Mouse (Mus musculus) midbrain, embryonic 11.5 days (tissue): ENCODE data around the gene Fes. TPM values are rescaled to one million over a fixed set of nuclear protein-coding genes. Genes with fewer than 3 reads are reported as not detected.
A peak's percentile ranks its signal among the peaks of the same experiment; 100 is the strongest.

Experiments used
- ATAC-seq: fragments of 200-750 bp; cut with Nextera tagmentation; 2 replicates; pipeline ENCODE4 v1.8.0; 2017; ENCODE audit warnings: moderate TSS enrichment, moderate library complexity; ENCODE audit not compliant: low FRiP score
- DNase-seq: peaks from one replicate; pipeline ENCODE4 v3.0.0; 2015; ENCODE audit warnings: low spot score; ENCODE audit errors: missing footprints
- H3K27ac ChIP-seq: fragments of 300-500 bp; sonication (generic); 2 replicates; pipeline ENCODE4 v1.5.1; 2014; ENCODE audit warnings: low read depth, low read length
- H3K27me3 ChIP-seq: fragments of 300-500 bp; sonication (generic); 2 replicates; pipeline ENCODE4 v1.6.1; 2014; ENCODE audit warnings: mild to moderate bottlenecking, low read length, moderate library complexity, mixed read lengths; ENCODE audit not compliant: control insufficient read depth, insufficient read depth
- H3K36me3 ChIP-seq: fragments of 300-500 bp; sonication (generic); 2 replicates; pipeline ENCODE4 v1.6.1; 2014; ENCODE audit warnings: mild to moderate bottlenecking, low read length, moderate library complexity, mixed read lengths; ENCODE audit not compliant: control insufficient read depth, insufficient read depth
- H3K4me1 ChIP-seq: fragments of 300-500 bp; sonication (generic); 2 replicates; pipeline ENCODE4 v1.6.1; 2014; ENCODE audit warnings: low read length; ENCODE audit not compliant: control insufficient read depth, insufficient read depth
- H3K4me2 ChIP-seq: fragments of 300-500 bp; sonication (generic); 2 replicates; pipeline ENCODE4 v1.6.1; 2014; ENCODE audit warnings: mild to moderate bottlenecking, moderate library complexity
- H3K4me3 ChIP-seq: fragments of 300-500 bp; sonication (generic); 2 replicates; pipeline ENCODE4 v1.5.1; 2014; ENCODE audit warnings: low read depth, low read length
- H3K9ac ChIP-seq: fragments of 300-500 bp; sonication (generic); 2 replicates; pipeline ENCODE4 v1.6.1; 2014; ENCODE audit warnings: low read length
- H3K9me3 ChIP-seq: fragments of 300-500 bp; sonication (generic); 2 replicates; pipeline ENCODE4 v1.6.1; 2016; ENCODE audit warnings: low read length; ENCODE audit not compliant: control insufficient read depth
- WGBS: fragments of 180-500 bp; shearing (Covaris S2); extraction: QIAGEN DNeasy Blood & Tissue Kit; methylation state at CpG from one replicate; pipeline ENCODE4 v1.1.7; 2014; 5-methylcytosine and 5-hydroxymethylcytosine counted together
- polyA plus RNA-seq: library from polyadenylated mRNA; unstranded; fragments of >200 nt; fragmentation: Nextera tagmentation; extraction: Ambion mirVana; gene quantifications from 2 replicates; pipeline ENCODE4 v1.2.1, GENCODE M21; 2014

Gene Fes
- polyA plus RNA-seq, 1 experiment from 2014 or later, result 7.6 TPM

DNA sequence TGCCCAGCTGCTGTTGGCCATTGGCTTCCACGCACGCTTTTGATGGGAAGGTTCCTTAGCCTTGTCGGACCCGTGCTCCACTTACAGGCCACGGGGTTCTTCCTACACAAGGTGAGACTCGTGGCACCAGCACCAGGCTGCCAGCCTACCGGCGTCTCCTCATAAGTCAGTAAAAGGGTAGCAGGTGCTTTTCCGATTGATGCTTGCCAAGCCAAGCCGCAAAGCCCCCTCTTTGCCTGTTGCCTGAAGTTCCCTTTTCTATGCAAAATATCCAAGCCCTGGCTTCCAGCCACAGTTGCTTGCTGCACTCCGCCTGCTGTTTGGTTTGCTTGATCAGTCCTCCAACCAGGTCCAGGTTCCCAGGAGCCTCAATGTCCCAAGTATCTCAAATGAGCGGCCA, 13.9 kb downstream of the Fes start:
- Histone ChIP-seq H3K4me2 (no peak overlapping the region), H3K4me1 (peaks cover 11% of the 10 kb centered on the region), H3K4me3 (no peak overlapping the region), H3K9ac (no peak overlapping the region), H3K27ac (no peak overlapping the region), H3K27me3 (no peaks in the 10 kb centered on the region), H3K9me3 (no peaks in the 10 kb centered on the region), H3K36me3 (no peaks in the 10 kb centered on the region)
- ATAC-seq (no peak), DNase-seq (no peak)
- 80% methylated on average over 12 of the region's 12 CpGs for WGBS

DNA sequence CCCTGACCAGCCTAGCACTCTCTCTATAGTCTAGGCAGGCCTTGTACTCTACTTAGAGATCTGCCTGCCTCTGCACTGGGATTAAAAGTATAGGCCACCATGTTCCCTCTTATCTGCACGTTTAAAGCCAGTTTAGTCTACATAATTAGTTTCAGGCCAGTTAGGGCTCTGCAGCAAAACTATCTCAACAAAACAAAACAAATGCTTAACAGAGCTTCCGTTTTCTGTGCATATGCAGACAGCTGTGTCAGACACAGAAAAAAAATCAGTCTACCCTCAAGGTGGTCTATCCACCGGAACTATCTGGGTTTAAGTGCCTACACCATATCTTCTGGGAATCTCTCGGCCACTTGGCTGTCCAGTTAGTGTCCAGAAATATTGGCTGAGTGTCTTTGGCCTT, 14.4 kb downstream of the Fes start:
- Histone ChIP-seq H3K4me2 (no peak overlapping the region), H3K9ac (no peak overlapping the region), H3K9me3 (no peaks in the 10 kb centered on the region), H3K4me3 (no peak overlapping the region), H3K27ac (no peak overlapping the region), H3K36me3 (peaks cover 1% of the 10 kb centered on the region; the same call in 1 of the 2 replicates), H3K4me1 (peaks cover 11% of the 10 kb centered on the region), H3K27me3 (no peaks in the 10 kb centered on the region)
- 77% methylated on average over 4 of the region's 4 CpGs for WGBS
- ATAC-seq (no peak), DNase-seq (no peak)

DNA sequence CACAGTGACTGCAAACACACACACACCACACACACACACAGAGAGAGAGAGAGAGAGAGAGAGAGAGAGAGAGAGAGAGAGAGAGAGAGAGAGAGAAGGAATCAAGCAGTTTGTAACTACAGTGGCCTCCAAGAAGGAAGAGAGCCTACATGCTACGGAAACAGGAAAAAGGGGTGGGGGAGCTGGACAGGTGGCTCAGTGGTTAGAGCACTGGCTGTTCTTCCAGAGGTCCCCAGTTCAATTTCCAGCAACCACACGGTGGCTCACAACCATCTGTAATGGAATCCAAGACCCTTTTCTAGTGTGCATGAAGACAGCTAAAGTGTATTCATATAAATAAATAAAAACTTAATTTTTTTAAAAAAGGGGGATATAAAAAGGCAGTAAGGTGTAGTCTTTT, 15.1 kb downstream of the Fes start:
- Histone ChIP-seq H3K36me3 (peaks cover 3% of the 10 kb centered on the region; the same call in 1 of the 2 replicates), H3K4me2 (no peak overlapping the region), H3K4me1 (peaks cover 11% of the 10 kb centered on the region), H3K9me3 (no peaks in the 10 kb centered on the region), H3K9ac (no peak overlapping the region), H3K27me3 (no peaks in the 10 kb centered on the region), H3K27ac (no peak overlapping the region), H3K4me3 (no peak overlapping the region)
- 57% methylated on average over 2 of the region's 2 CpGs for WGBS
- ATAC-seq, result no peak
- DNase-seq, result no peak

DNA sequence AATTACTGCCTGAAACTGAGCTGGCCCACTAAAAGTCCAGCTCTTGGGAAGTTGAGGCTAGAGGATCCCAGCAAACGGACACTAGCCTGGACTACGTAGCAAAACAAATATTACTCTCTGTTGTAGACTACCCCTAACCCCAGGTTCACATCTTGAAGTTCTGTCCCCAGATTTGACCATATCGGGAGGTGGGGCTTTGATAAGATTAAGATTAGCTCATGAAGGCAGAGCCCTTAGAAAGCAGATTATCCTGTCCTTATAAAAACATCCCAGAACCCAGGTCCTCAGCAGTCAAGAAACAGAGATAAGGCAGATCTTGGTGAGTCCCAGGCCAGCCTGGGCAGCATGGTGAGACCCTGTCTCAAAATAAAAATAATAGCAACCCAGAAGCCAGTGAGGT, 15.6 kb downstream of the Fes start:
- 86% methylated on average over 3 of the region's 3 CpGs for WGBS
- DNase-seq (no peak), ATAC-seq (no peak)
- Histone ChIP-seq H3K4me3 (no peak overlapping the region), H3K4me2 (no peak overlapping the region), H3K9me3 (no peaks in the 10 kb centered on the region), H3K27ac (no peak overlapping the region), H3K4me1 (peaks cover 11% of the 10 kb centered on the region), H3K36me3 (peaks cover 5% of the 10 kb centered on the region; the same call in 1 of the 2 replicates), H3K9ac (no peak overlapping the region), H3K27me3 (no peaks in the 10 kb centered on the region)

DNA sequence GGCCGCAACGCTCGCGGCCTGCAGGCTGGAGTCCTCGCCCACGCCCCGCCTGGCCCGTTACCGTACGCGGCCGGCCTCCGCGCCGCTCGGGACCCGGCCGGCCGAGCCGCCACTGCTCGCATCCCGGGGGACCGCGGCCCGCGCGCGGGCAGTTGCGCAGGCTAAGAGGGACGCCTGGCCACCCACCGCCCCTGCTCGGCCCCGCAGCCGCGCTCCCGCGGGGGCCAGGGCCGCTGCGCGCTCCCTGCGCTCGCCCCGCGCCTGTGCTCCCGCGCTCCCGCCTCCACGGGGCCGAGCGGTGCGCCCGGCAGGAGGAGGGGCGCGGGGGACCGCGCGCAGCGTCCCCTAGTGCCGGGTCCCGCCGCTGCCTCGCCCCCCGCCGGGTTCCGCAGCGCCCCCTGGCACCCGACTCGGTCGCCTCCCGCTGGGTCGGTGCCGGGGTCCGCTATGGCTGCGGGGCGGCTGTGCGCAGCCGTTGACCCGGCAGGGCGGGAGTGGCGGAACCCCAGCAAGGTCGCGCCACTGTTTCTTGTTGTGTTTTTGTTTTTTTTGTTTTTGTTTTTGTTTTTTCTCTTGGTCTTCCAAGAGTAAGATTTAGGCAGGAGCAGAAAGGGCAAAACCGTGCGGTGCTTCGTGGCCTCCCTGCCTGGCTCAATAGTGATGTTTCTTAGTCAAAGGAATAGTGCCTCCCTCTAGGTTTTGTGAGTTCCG, 16.6 kb downstream of the Fes start, which contains the start of gene Man2a2:
Gene Man2a2, minus strand, starts transcription at position 335 of the 711 bp plus-strand sequence.
- WGBS, result under 1% methylated on average over 73 of the region's 86 CpGs
- Histone ChIP-seq H3K9me3 (no peaks in the 10 kb centered on the region), H3K4me2 (peak within 1 kb of the TSS; percentile 58), H3K27ac (peak within 1 kb of the TSS; percentile 30; the same call in 1 of the 2 replicates), H3K4me3 (peak within 1 kb of the TSS; percentile 86), H3K9ac (peak within 1 kb of the TSS; percentile 84), H3K27me3 (no peaks in the 10 kb centered on the region), H3K4me1 (peaks cover 11% of the 10 kb centered on the region), H3K36me3 (peaks cover 5% of the 10 kb centered on the region; the same call in 1 of the 2 replicates)
- peak; percentile 98 for DNase-seq
- ATAC-seq, result peak; percentile 87

DNA sequence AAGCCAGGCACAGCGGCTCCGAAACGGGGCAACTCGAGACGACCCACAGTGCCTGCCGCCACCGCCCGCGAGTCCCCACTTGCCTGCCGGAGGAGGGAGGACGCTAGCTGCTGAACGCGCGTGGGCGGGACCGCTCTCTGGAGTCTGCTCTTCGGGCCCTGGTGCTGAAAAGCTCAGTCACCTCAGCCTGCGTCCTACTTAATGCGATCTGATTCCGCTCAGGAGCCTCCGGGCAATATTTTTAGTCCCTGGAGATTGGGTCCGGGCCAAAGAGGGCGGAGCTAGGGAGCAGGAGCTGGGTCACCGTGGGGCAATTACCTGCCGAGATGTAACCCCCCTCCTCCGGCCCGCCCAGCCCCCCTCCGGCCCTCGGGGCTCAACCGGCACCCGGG, 17.1 kb downstream of the Fes start:
- no peaks in the 10 kb centered on the region for H3K27me3 ChIP-seq
- H3K9me3 ChIP-seq, result no peaks in the 10 kb centered on the region
- peak overlapping the region; percentile 58 for H3K4me2 ChIP-seq
- peak overlapping the region; percentile 84 for H3K9ac ChIP-seq
- H3K27ac ChIP-seq, result peak overlapping the region; percentile 30; the same call in 1 of the 2 replicates
- H3K36me3 ChIP-seq, result peaks cover 5% of the 10 kb centered on the region; the same call in 1 of the 2 replicates
- H3K4me3 ChIP-seq, result peak overlapping the region; percentile 86
- peaks cover 11% of the 10 kb centered on the region for H3K4me1 ChIP-seq
- DNase-seq (peak; percentile 96), ATAC-seq (peak; percentile 52)
- WGBS, result under 1% methylated on average over 31 of the region's 31 CpGs

DNA sequence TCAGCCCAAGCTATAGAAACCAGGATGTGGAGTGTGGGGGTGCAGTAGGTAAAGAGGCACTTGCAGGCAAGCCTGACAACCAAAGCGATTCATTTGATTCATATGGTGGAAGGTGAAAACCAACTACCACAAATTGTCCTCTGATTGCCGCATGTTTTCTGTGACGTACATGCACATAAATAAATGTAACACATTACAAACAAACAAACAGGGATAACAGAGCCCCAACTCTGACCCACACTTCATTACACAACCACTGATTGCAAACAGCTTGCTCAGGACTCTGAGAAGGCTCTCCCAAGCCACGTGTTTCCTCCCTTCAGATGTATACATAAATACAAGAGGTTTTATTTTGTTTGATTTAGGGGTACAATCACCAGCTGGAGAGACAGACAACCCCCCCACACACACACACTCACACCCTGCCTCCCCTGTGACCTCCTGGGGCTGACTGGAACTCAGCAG, 17.7 kb downstream of the Fes start:
- 64% methylated on average over 4 of the region's 4 CpGs for WGBS
- peaks cover 5% of the 10 kb centered on the region; the same call in 1 of the 2 replicates for H3K36me3 ChIP-seq
- H3K4me2 ChIP-seq, result peak overlapping the region; percentile 58
- H3K27me3 ChIP-seq, result no peaks in the 10 kb centered on the region
- H3K4me3 ChIP-seq, result peak overlapping the region; percentile 86
- peak overlapping the region; percentile 84 for H3K9ac ChIP-seq
- H3K4me1 ChIP-seq, result peaks cover 11% of the 10 kb centered on the region
- no peaks in the 10 kb centered on the region for H3K9me3 ChIP-seq
- ATAC-seq (no peak), DNase-seq (no peak)
- no peak overlapping the region for H3K27ac ChIP-seq

DNA sequence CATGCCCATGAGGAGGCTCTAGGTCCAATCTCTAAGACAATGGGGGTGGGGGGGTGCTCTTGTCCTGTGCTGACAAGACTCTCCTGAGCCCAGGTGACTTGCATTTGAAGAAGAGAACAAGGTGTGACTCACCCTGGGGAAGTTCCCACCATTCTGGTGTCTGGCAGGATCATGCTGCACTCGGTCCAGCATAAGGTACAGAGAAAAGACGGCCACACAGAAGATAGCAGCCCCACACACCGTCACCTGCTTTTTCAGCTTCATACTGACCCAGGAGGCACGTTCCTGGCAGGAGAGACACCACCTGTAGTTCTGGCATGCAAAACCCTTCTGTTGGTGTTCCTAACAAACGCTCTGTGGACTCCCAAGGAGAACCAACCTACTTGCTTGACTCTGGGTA, 18.3 kb downstream of the Fes start:
- DNase-seq (no peak), ATAC-seq (no peak)
- Histone ChIP-seq H3K9ac (peak overlapping the region; percentile 14; the same call in 1 of the 2 replicates), H3K4me3 (no peak overlapping the region), H3K4me1 (peaks cover 11% of the 10 kb centered on the region), H3K9me3 (no peaks in the 10 kb centered on the region), H3K27ac (no peak overlapping the region), H3K27me3 (no peaks in the 10 kb centered on the region), H3K4me2 (no peak overlapping the region), H3K36me3 (peaks cover 5% of the 10 kb centered on the region; the same call in 1 of the 2 replicates)
- WGBS, result 75% methylated on average over 5 of the region's 5 CpGs

DNA sequence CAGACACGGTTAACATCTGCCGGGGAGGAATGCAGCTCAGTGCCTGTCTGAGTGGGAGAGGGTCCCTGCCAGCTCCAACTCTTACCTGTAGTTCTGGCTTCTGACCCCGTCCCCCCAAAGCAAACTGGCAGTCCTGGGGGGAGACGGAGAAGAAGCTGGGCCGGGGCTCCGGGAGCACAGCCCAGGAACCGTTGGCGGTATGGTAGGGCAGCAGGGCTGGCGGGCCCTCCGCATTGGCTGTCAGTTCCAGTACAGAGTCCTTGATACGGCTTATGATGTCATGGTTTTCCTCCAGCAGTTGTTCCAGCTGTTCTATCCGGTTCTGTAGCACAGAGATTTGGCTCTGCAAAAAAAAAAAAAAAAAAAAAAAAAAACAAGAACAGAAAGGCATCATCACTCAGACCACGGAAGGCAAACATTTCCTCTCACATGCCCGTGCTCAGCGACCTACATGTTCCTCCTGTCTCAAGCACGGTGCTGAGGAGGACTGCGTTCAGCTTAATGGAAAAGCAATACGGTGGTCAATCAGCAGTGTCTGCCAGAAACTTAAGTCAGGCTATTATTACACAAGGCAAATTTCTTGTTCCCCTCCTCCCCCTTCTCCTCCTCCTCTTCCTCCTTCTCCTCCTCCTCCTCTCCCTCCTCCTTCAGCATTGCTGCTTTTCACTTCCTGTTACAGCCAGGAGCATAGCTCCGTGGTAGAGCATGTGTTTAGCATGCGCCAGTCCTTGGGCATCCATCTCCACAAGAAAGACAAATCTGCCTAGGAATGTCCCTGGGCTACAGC, 18.9 kb downstream of the Fes start:
- H3K9ac ChIP-seq, result no peak overlapping the region
- H3K4me2 ChIP-seq, result no peak overlapping the region

More for the DNA sequence above, 18.9 kb downstream of the Fes start:
- H3K4me3 ChIP-seq, result no peak overlapping the region
- no peaks in the 10 kb centered on the region for H3K27me3 ChIP-seq
- 89% methylated on average over 20 of the region's 20 CpGs for WGBS
- peaks cover 7% of the 10 kb centered on the region; the same call in 1 of the 2 replicates for H3K36me3 ChIP-seq
- no peak overlapping the region for H3K27ac ChIP-seq
- H3K4me1 ChIP-seq, result peaks cover 11% of the 10 kb centered on the region
- H3K9me3 ChIP-seq, result no peaks in the 10 kb centered on the region
- DNase-seq (no peak), ATAC-seq (no peak)
